Mouse (Mus musculus) heart, adult 8-10 months (tissue): ENCODE results near the gene 4930562C15Rik. TPM values are rescaled to one million over a fixed set of nuclear protein-coding genes. Genes with fewer than 3 reads are reported as not detected.

Experiments
- DNase-seq: peaks from one replicate; pipeline ENCODE4 v3.0.0; 2022; ENCODE audit warnings: low spot score
- total RNA-seq, 4 experiments: library from RNA; stranded (reverse); gene quantifications; 2 replicates each; pipeline ENCODE4 v1.2.4; 2022

The 4930562C15Rik gene
- total RNA-seq, 4 experiments from 2014 or later = not detected

- peak; percentile 91 for DNase-seq
These were observed 78.8 kb downstream of the 4930562C15Rik start for GRCm38 (mm10) chr16:4913783-4914735.

GRCm38 (mm10) chr16:4915931-4916330 is 80.7 kb downstream of the 4930562C15Rik start:
- no peak for DNase-seq

GRCm38 (mm10) chr16:4916608-4917007 is 81.4 kb downstream of the 4930562C15Rik start:
- DNase-seq = no peak

Other genes with a start within 250 kb of the 4930562C15Rik start
- gene Glis2, start 240.7 kb upstream of the 4930562C15Rik start, total RNA-seq = 10 to 100 TPM in 2 of 4 experiments, 1 to 10 TPM in 2; 7.3 to 13.5 (median 9.5) TPM
- gene Pam16, start 210.4 kb upstream of the 4930562C15Rik start, total RNA-seq = 100 to 1,000 TPM; 145 to 188 (median 160) TPM
- gene Vasn, start 195.5 kb upstream of the 4930562C15Rik start, total RNA-seq = 1 to 10 TPM; 6.9 to 9.3 (median 8.1) TPM
- 100 to 1,000 TPM; 146 to 154 (median 153) TPM for gene Dnaja3, start 195.4 kb upstream of the 4930562C15Rik start, total RNA-seq
- gene Coro7, start 155.6 kb upstream of the 4930562C15Rik start, total RNA-seq = 10 to 100 TPM; 11.3 to 16.1 (median 15.4) TPM
- gene Nmral1, start 116.1 kb upstream of the 4930562C15Rik start, total RNA-seq = 1 to 10 TPM; 1.7 to 2.1 (median 2.0) TPM
- gene Hmox2, start 109.1 kb upstream of the 4930562C15Rik start, total RNA-seq = 10 to 100 TPM; 70.0 to 78.7 (median 75.8) TPM
- 10 to 100 TPM; 61.1 to 68.9 (median 65.8) TPM for gene Cdip1, start 45.1 kb upstream of the 4930562C15Rik start, total RNA-seq
- 10 to 100 TPM; 14.6 to 20.6 (median 19.2) TPM for gene Ubald1, start 44.9 kb downstream of the 4930562C15Rik start, total RNA-seq
- gene Mgrn1, start 50.8 kb downstream of the 4930562C15Rik start, total RNA-seq = 100 to 1,000 TPM; 166 to 200 (median 185) TPM
- gene Nudt16l1, start 103.3 kb downstream of the 4930562C15Rik start, total RNA-seq = 10 to 100 TPM; 14.2 to 20.0 (median 16.6) TPM
- 10 to 100 TPM; 10.6 to 13.3 (median 12.2) TPM for gene Anks3, start 128.8 kb downstream of the 4930562C15Rik start, total RNA-seq
- gene Sept12, start 162.4 kb downstream of the 4930562C15Rik start, total RNA-seq = not detected
- gene Smim22, start 171.9 kb downstream of the 4930562C15Rik start, total RNA-seq = not detected
- gene Rogdi, start 178.1 kb downstream of the 4930562C15Rik start, total RNA-seq = 10 to 100 TPM; 11.1 to 19.2 (median 14.7) TPM
- 10 to 100 TPM; 42.2 to 45.5 (median 45.0) TPM for gene Glyr1, start 214.4 kb downstream of the 4930562C15Rik start, total RNA-seq
- gene Ubn1, start 214.6 kb downstream of the 4930562C15Rik start, total RNA-seq = 10 to 100 TPM; 18.6 to 25.8 (median 22.3) TPM